8 mouse cellular contexts compared by ENCODE assay signal in the genomic region with DNA sequence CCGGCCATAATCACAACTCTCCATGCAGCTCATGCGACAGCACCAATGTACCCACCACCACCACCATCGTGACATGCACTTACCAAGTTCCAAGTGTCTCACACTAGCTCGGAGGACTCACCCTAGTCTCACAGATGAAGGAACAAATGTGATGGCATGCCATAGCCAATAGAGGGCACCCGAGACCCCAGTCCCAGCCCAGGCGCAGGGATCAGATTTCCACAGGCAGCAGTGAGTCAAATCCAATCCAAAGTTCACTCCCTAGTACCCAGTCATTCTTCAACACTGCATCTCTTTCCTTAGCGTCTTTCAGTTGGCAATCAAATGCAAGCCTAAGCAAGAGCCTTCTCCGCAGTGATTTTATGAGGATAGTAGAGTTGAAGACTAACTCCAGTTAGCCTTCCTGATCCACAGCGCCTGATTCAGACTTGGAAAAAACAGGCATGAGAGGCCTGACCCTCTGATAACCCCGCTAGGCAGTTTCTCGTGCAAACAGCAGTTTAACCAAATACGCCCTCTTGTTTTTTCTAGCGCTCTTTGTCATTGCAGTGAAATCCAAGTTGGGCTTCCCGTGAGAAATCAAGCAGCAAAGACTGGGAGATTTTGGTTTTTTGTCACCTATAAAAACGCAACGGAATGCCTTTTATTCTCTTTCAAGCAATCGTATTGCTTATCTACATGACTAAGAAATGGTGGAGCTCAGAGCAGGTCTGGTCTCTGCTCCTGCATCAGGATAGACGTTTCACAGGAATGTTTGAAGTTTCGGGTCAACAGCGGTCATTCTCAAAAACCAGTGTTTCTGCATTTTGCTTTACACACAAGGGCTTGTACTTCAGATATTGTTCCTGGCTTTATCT. TPM values are rescaled to one million over a fixed set of nuclear protein-coding genes. Genes with fewer than 3 reads are reported as not detected.
A peak's percentile ranks its signal among the peaks of the same experiment; 100 is the strongest.
DNase-seq lines count a peak whose midpoint lies in the region; ATAC-seq and TF ChIP-seq lines count a peak whose summit lies in the region.

No protein-coding gene starts in this region.

- no peaks in the 10 kb centered on the region for H3K27me3 ChIP-seq in cerebellum, adult 2 months (ENCODE audit: control insufficient read depth, insufficient read depth, low read length)
- no peaks in the 10 kb centered on the region for H3K27me3 ChIP-seq in heart, embryonic 12.5 days (replicated peaks)
- H3K27me3 ChIP-seq in kidney, embryonic 15.5 days, result peaks cover 3% of the 10 kb centered on the region; the same call in 1 of the 2 replicates
- no peaks in the 10 kb centered on the region for H3K27me3 ChIP-seq in stomach, embryonic 16.5 days (ENCODE audit: control insufficient read depth, insufficient read depth, low read length)

- TF ChIP-seq POLR2A in cerebellum, adult 2 months (IDR thresholded peaks at IDR 0.05; ENCODE audit: borderline replicate concordance, insufficient read depth, low read length), result no peak

- no peaks in the 10 kb centered on the region for H3K9me3 ChIP-seq in heart, embryonic 12.5 days (replicated peaks)
- no peaks in the 10 kb centered on the region for H3K9me3 ChIP-seq in kidney, embryonic 15.5 days (replicated peaks)
- H3K9me3 ChIP-seq in stomach, embryonic 16.5 days (replicated peaks; ENCODE audit: control insufficient read depth, low read length), result no peaks in the 10 kb centered on the region

- no peaks in the 10 kb centered on the region for H3K36me3 ChIP-seq in heart, embryonic 12.5 days
- H3K36me3 ChIP-seq in kidney, embryonic 15.5 days, result no peaks in the 10 kb centered on the region
- H3K36me3 ChIP-seq in stomach, embryonic 16.5 days (ENCODE audit: control insufficient read depth, insufficient read depth, low read length), result no peaks in the 10 kb centered on the region

- no peak for DNase-seq in cerebellum, adult 2 months
- no peak for DNase-seq in cerebellum, adult 11 months
- DNase-seq in embryo, embryonic 10 days (ENCODE audit: low spot score), result peak; percentile 82
- peak; percentile 61 for DNase-seq in lung, postnatal 10 days

- peak overlapping the region; percentile 41 for H3K4me2 ChIP-seq in heart, embryonic 12.5 days
- H3K4me2 ChIP-seq in kidney, embryonic 15.5 days, result peak overlapping the region; percentile 39
- peak overlapping the region; percentile 43 for H3K4me2 ChIP-seq in stomach, embryonic 16.5 days (ENCODE audit: low read depth, low read length)

- H3K4me1 ChIP-seq in cerebellum, adult 2 months (ENCODE audit: control insufficient read depth, insufficient read depth, low read length), result no peaks in the 10 kb centered on the region
- H3K4me1 ChIP-seq in heart, embryonic 12.5 days (replicated peaks), result peaks cover 15% of the 10 kb centered on the region; the same call in 1 of the 2 replicates
- peaks cover 5% of the 10 kb centered on the region for H3K4me1 ChIP-seq in kidney, embryonic 15.5 days
- H3K4me1 ChIP-seq in stomach, embryonic 16.5 days (ENCODE audit: control insufficient read depth, insufficient read depth, low read length), result peaks cover 4% of the 10 kb centered on the region; the same call in 1 of the 2 replicates

- 41% methylated on average over 20 of the region's 20 CpGs for WGBS in cerebellum, adult 2 months
- WGBS in heart, embryonic 12.5 days, result 17% methylated on average over 20 of the region's 20 CpGs
- 25% methylated on average over 20 of the region's 20 CpGs for WGBS in kidney, embryonic 15.5 days
- 22% methylated on average over 20 of the region's 20 CpGs for WGBS in stomach, embryonic 16.5 days

- no peak overlapping the region for H3K9ac ChIP-seq in heart, embryonic 12.5 days
- H3K9ac ChIP-seq in kidney, embryonic 15.5 days, result no peak overlapping the region
- no peak overlapping the region for H3K9ac ChIP-seq in stomach, embryonic 16.5 days (ENCODE audit: low read length)

- peak; percentile 66; the same call in 1 of the 2 replicates for TF ChIP-seq CTCF in cerebellum, adult 2 months (IDR thresholded peaks at IDR 0.05; ENCODE audit: borderline replicate concordance, insufficient read depth, low read depth, low read length)

- ATAC-seq in CD4-positive, CD25-positive, alpha-beta regulatory T cell, adult 4 months, result peak; percentile 61
- ATAC-seq in heart, embryonic 12.5 days (ENCODE audit: insufficient number of reproducible peaks, low FRiP score), result peak; percentile 61
- ATAC-seq in kidney, embryonic 15.5 days (replicated peaks; ENCODE audit: low FRiP score), result peak; percentile 86
- peak; percentile 85 for ATAC-seq in stomach, embryonic 16.5 days (ENCODE audit: insufficient read depth, low FRiP score)

- H3K4me3 ChIP-seq in cerebellum, adult 2 months (replicated peaks; ENCODE audit: insufficient read depth, low read depth, low read length), result no peak overlapping the region
- peak overlapping the region; percentile 5; the same call in 1 of the 2 replicates for H3K4me3 ChIP-seq in heart, embryonic 12.5 days
- no peak overlapping the region for H3K4me3 ChIP-seq in kidney, embryonic 15.5 days (replicated peaks)
- H3K4me3 ChIP-seq in stomach, embryonic 16.5 days (replicated peaks; ENCODE audit: low read length), result peak overlapping the region; percentile 1

- H3K27ac ChIP-seq in cerebellum, adult 2 months (ENCODE audit: insufficient read depth, low read length), result no peak overlapping the region
- H3K27ac ChIP-seq in heart, embryonic 12.5 days (ENCODE audit: poor library complexity, severe bottlenecking), result peak overlapping the region; percentile 45
- H3K27ac ChIP-seq in kidney, embryonic 15.5 days, result peak overlapping the region; percentile 24
- H3K27ac ChIP-seq in stomach, embryonic 16.5 days (ENCODE audit: low read length), result peak overlapping the region; percentile 84

RNA-seq across cellular contexts. Expression of a gene that starts 8.6 kb away (rescaled TPM):
- 12.6 and 12.9 TPM in 2 replicates for polyA plus RNA-seq in cerebellum, adult 2 months (2012; rRNA removed)
- 10 to 100 TPM; 30.9 to 35.6 TPM for polyA plus RNA-seq in CD4-positive, CD25-positive, alpha-beta regulatory T cell, adult 4 months (2017; shearing (Covaris generic))
- polyA plus RNA-seq in heart, embryonic 12.5 days (2016; fragmentation: Nextera tagmentation; extraction: Ambion mirVana), result 72.8 and 73.2 TPM in 2 replicates
- 74.0 and 74.7 TPM in 2 replicates for polyA plus RNA-seq in kidney, embryonic 15.5 days (2015; fragmentation: Nextera tagmentation; extraction: Ambion mirVana)
- polyA plus RNA-seq in stomach, embryonic 16.5 days (2015; fragmentation: Nextera tagmentation; extraction: Ambion mirVana), result 52.3 and 53.8 TPM in 2 replicates

Comparison
In these comparisons a context has a peak if more than half of its experiments do, and no peak if none do; other contexts are left out.
1. DNase-seq: peak in embryo, embryonic 10 days (single experiment) and lung, postnatal 10 days (single experiment); none in cerebellum, adult 2 months (0 of 2) and cerebellum, adult 11 months (single experiment).
2. H3K4me3 ChIP-seq: peak in heart, embryonic 12.5 days (single experiment) and stomach, embryonic 16.5 days (single experiment); none in cerebellum, adult 2 months (single experiment) and kidney, embryonic 15.5 days (single experiment).
3. Peak in every context shown above with its lines, with median percentiles within 50 percentile points of each other: ATAC-seq and H3K4me2 ChIP-seq.